Mouse (Mus musculus) urinary bladder, postnatal 4 days (tissue): ENCODE results near the gene Chchd1.
A peak's percentile ranks its signal among the peaks of the same experiment; 100 is the strongest.
"Not testable (repeated sequence)": the region's sequence is repeated elsewhere in the genome, so short reads cannot be mapped to it uniquely, and the experiment has no call there.

ENCODE experiments used
- DNase-seq, 2 experiments: peaks; one replicate each; pipeline ENCODE4 v3.0.0; 2021 to 2022; ENCODE audit warnings: low spot score in 2 of 2

Gene Chchd1

GRCm38 (mm10) chr14:20689009-20689408 lies 13.8 kb upstream of the Chchd1 start:
- no peak for DNase-seq

DNA sequence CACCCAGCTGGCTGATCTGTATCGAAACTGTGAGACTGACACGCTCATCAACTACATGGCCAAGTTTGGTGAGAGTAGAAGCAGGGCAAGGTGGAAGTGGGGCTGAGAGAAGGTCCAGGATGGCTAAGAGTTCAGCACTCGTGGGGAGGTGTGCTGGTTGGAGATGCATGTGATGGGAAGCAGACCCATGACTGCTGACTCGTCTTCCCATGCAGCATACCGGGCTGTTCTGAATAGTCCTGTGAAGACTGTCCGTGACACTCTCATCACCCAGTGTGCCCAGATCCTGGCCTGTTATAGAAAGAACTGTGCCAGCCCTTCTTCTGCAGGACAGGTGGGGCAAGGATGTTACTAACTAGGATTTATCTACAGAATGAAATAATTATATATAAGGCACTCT lies 11.0 kb upstream of the Chchd1 start:
- no peak for DNase-seq

GRCm38 (mm10) chr14:20693589-20694101 lies 9.2 kb upstream of the Chchd1 start:
- no peak for DNase-seq

- no peak for DNase-seq
These were observed 8.5 kb upstream of the Chchd1 start for GRCm38 (mm10) chr14:20694185-20694883.

- DNase-seq = peak; percentile 87 to 88
These were observed 7.7 kb upstream of the Chchd1 start, which contains the start of gene Fut11 for GRCm38 (mm10) chr14:20694884-20695760. TSS of gene Fut11 (plus strand) at chr14:20694968.

DNA sequence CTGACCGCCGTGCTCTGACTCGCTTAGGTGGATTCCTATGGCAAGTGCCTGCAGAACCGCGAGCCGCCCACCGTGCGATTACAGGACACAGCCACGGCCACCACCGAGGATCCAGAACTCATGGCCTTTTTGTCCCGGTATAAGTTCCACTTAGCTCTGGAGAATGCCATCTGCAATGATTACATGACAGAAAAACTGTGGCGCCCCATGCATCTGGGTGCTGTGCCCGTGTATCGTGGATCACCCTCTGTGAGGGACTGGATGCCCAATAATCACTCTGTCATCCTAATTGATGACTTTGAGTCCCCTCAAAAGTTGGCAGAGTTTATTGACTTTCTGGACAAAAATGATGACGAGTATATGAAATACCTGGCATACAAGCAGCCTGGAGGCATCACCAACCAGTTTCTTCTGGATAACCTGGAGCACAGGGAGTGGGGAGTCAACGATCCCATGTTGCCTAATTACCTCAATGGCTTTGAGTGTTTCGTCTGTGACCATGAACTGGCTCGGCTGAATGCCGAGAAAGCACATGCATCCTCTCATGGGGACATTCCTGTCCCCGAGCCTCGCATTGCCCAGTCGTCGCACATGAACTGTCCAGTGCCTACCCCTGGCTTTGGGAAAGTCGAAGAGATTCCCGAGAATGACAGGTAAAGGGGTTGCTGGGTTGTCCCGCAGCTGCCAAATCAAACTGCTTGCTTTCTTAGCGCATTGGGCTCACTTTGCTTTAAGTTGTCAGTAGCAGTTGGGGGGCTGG lies 6.9 kb upstream of the Chchd1 start:
- DNase-seq = no peak

DNA sequence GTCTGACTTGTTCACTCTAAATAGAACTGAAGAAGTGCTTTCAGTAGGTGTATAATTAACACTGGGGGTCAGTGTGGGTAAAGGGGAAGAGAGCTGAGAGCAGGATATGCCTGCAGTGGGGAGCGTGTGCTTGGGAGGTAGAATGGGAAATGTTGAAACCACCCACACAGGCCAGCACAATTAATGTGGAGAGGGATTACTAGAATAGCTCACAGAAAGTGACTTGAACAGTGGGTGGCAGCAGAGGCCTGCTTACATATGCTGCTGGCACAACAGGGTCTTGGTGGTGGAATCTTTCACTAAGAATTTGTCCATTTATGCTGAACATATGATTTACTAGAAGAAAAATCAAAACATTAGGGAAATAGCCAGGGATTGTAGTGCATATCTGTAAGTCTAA lies 5.8 kb upstream of the Chchd1 start:
- no peak for DNase-seq

DNA sequence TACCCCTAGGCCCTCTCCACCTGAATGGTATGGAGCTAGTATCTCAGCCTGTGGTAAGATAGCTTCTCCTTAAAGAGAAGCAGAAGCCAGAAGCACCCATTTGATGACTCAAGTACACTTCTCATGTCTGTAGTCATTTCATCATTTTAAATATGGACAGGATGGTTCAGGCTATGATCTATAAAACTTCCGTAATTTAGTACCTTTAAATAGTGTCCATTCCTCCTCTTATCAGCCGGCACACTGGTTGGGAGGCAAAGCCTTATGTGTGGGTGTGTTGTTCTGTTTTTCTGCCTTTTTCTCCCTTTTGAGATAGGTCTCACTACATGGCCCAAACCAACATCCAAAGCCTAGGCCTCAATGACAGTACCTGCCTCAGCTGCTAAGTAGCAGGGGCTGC lies 4.3 kb upstream of the Chchd1 start:
- no peak for DNase-seq

GRCm38 (mm10) chr14:20700362-20700761 lies 2.4 kb upstream of the Chchd1 start:
- no peak for DNase-seq

DNA sequence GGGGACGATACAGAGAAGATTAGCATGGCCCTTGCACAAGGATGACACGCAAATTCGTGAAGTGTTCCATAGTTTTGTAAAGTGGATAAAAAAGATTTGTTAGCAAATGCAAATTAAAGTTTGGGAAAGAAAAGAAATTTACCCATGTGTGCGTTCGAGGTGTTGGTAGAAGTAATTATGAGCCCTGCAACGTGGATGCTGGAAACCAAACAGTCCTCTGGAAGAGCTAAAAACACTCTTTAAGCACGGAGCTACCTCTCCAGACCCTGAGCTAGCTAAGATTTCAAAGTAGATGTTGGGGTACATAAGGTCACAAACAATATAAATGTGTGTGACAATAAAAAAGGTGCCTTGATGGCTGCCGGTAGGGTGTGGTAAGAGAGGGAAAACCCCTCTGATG lies 1.3 kb upstream of the Chchd1 start:
- DNase-seq = no peak

- no peak for DNase-seq
These were observed 588 bp upstream of the Chchd1 start for GRCm38 (mm10) chr14:20702096-20702740.

GRCm38 (mm10) chr14:20703461-20703860 lies 655 bp downstream of the Chchd1 start:
- not testable (repeated sequence) for DNase-seq

- peak; percentile 85 to 86 for DNase-seq
These were observed 4.7 kb downstream of the Chchd1 start, which contains the start of gene Zswim8 for GRCm38 (mm10) chr14:20707201-20708190. TSS of gene Zswim8 (plus strand) at chr14:20707552.

- DNase-seq = no peak
These were observed 5.4 kb downstream of the Chchd1 start for GRCm38 (mm10) chr14:20708239-20708638.

GRCm38 (mm10) chr14:20713832-20714231 lies 11.0 kb downstream of the Chchd1 start:
- DNase-seq = no peak

- no peak for DNase-seq
These were observed 15.6 kb downstream of the Chchd1 start for GRCm38 (mm10) chr14:20718443-20718842.

DNA sequence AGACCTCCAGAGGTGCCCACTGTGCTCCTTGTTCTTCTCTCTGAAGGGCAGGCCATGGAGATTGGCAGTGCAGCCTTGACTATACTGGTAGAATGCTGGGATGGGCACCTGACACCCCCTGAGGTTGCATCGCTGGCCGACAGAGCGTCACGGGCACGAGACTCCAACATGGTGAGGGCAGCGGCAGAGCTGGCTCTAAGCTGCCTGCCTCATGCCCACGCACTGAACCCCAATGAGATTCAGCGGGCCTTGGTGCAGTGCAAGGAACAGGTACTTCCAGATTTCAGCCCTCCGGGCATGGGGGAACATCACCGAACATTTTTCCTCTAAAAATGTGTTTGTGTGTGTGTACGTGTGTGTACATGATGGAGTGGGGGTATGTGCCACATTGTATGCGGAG lies 17.0 kb downstream of the Chchd1 start:
- DNase-seq = no peak

- no peak for DNase-seq
These were observed 18.6 kb downstream of the Chchd1 start for GRCm38 (mm10) chr14:20721371-20721770.

GRCm38 (mm10) chr14:20723006-20723405 lies 20.2 kb downstream of the Chchd1 start:
- no peak for DNase-seq

DNA sequence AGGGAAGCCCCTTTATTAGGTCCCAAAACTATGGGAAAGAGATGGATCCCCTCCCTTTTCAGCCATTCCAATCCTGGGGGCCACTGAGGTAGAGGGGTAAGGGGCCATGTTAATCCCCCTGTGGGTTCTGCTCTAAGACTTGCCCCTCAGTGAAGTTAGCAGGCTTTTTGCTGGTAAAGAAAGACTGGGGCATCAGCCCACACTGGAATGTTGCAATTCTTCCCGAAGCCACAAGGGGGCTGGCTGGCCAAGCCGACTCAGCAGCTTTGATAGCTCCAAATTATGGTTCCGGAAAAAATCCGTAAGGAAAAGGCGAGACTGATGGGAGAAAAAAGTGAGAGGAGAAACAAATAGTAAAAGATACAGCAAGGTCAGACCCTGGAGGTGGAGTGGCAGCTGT lies 21.2 kb downstream of the Chchd1 start:
- DNase-seq = peak in 1 of 2 experiments; percentile 76
